Mouse (Mus musculus) lung, adult 2 months (tissue): ENCODE measurements at regions not wholly inside any gene's neighbourhood (a gene's known extent, or its start where the extent isn't known, plus 50 kb on each side); places are given as distances from the start of the nearest gene placed in this dataset.

Experiments
- DNase-seq: peaks from one replicate; pipeline ENCODE4 v3.0.0; 2022
- H3K4me1 ChIP-seq: fragments of 200-500 bp; 2 replicates; pipeline ENCODE4 v1.6.1; 2011; ENCODE audit warnings: low read length; ENCODE audit not compliant: control insufficient read depth, insufficient read depth
- H3K4me3 ChIP-seq: fragments of 200-500 bp; replicated peaks from 2 replicates; pipeline ENCODE3; 2011; ENCODE audit warnings: low read depth, mild to moderate bottlenecking, control low read depth, low read length; ENCODE audit errors: extremely low read depth
- CTCF ChIP-seq: fragments of 200-500 bp; IDR thresholded peaks from 2 replicates; pipeline ENCODE4 v1.5.1; 2011; ENCODE audit warnings: mild to moderate bottlenecking, low read length, control low read depth; ENCODE audit not compliant: insufficient read depth
- POLR2A ChIP-seq: fragments of 200-500 bp; IDR thresholded peaks from 2 replicates; pipeline ENCODE4 v1.6.1; 2011; ENCODE audit warnings: low read depth, mild to moderate bottlenecking, control low read depth, low read length, borderline replicate concordance; ENCODE audit errors: extremely low read depth
- WGBS: fragments of 180-500 bp; shearing (Covaris S2); methylation state at CpG from one replicate; pipeline ENCODE4 v1.1.7; 2018; 5-methylcytosine and 5-hydroxymethylcytosine counted together

- peak; percentile 18 for DNase-seq
- Histone ChIP-seq H3K4me1 (no peaks in the 10 kb centered on the region), H3K4me3 (no peak overlapping the region)
- TF ChIP-seq POLR2A (no peak), CTCF (no peak)
- 45% methylated on average over 19 of the region's 19 CpGs for WGBS
Observed at GRCm38 (mm10) chr13:52735934-52736523, 153.1 kb downstream of the Syk start.

GRCm38 (mm10) chr13:52738095-52738660, 155.2 kb downstream of the Syk start:
- Histone ChIP-seq H3K4me3 (no peak overlapping the region), H3K4me1 (no peaks in the 10 kb centered on the region)
- DNase-seq: no peak
- TF ChIP-seq CTCF (no peak), POLR2A (no peak)
- WGBS: 71% methylated on average over 9 of the region's 9 CpGs

GRCm38 (mm10) chr13:52741371-52741770, 158.4 kb downstream of the Syk start:
- Histone ChIP-seq H3K4me3 (no peak overlapping the region), H3K4me1 (no peaks in the 10 kb centered on the region)
- TF ChIP-seq POLR2A (no peak), CTCF (no peak)
- 71% methylated on average over 4 of the region's 4 CpGs for WGBS
- no peak for DNase-seq

- TF ChIP-seq CTCF (no peak), POLR2A (no peak)
- DNase-seq: peak; percentile 30
- peaks cover 3% of the 10 kb centered on the region for H3K4me1 ChIP-seq
- WGBS: 47% methylated on average over 10 of the region's 10 CpGs
- H3K4me3 ChIP-seq: no peak overlapping the region
Observed at GRCm38 (mm10) chr13:52756005-52756404, 173.0 kb downstream of the Syk start.

GRCm38 (mm10) chr13:52765508-52766181, 163.8 kb downstream of the Auh start:
- Histone ChIP-seq H3K4me1 (no peaks in the 10 kb centered on the region), H3K4me3 (no peak overlapping the region)
- TF ChIP-seq POLR2A: no peak
- no peak for TF ChIP-seq CTCF
- DNase-seq: no peak
- WGBS: 34% methylated on average over 13 of the region's 13 CpGs

- no peaks in the 10 kb centered on the region for H3K4me1 ChIP-seq
- DNase-seq: no peak
- TF ChIP-seq POLR2A (no peak), CTCF (no peak)
- no peak overlapping the region for H3K4me3 ChIP-seq
- 57% methylated on average over 2 of the region's 2 CpGs for WGBS
Observed at GRCm38 (mm10) chr13:52766236-52766635, 163.2 kb downstream of the Auh start.

- TF ChIP-seq POLR2A (no peak), CTCF (no peak)
Observed at GRCm38 (mm10) chr13:52769956-52770355, 159.5 kb downstream of the Auh start.

GRCm38 (mm10) chr13:52771518-52771917, 158.0 kb downstream of the Auh start:
- no peak overlapping the region for H3K4me3 ChIP-seq
- 94% methylated on average over 3 of the region's 3 CpGs for WGBS
- H3K4me1 ChIP-seq: no peaks in the 10 kb centered on the region
- TF ChIP-seq POLR2A (no peak), CTCF (no peak)
- DNase-seq: no peak

More at GRCm38 (mm10) chr13:52769956-52770355, 159.5 kb downstream of the Auh start:
- H3K4me1 ChIP-seq: no peaks in the 10 kb centered on the region
- no peak for DNase-seq
- WGBS: 65% methylated on average over 8 of the region's 8 CpGs
- H3K4me3 ChIP-seq: no peak overlapping the region

GRCm38 (mm10) chr13:52772081-52772480, 157.4 kb downstream of the Auh start:
- Histone ChIP-seq H3K4me3 (no peak overlapping the region), H3K4me1 (no peaks in the 10 kb centered on the region)
- no peak for TF ChIP-seq POLR2A
- no peak for TF ChIP-seq CTCF
- 78% methylated on average over 4 of the region's 4 CpGs for WGBS
- DNase-seq: no peak
